Mouse (Mus musculus) forebrain, embryonic 11.5 days (tissue): ENCODE measurements around the gene Emc10. TPM values are rescaled to one million over a fixed set of nuclear protein-coding genes. Genes with fewer than 3 reads are reported as not detected.

Experiments used
- ATAC-seq: fragments of 200-750 bp; cut with Nextera tagmentation; replicated peaks from 2 replicates; pipeline ENCODE4 v1.8.0; 2017; ENCODE audit warnings: moderate TSS enrichment; ENCODE audit not compliant: low FRiP score
- DNase-seq: peaks from one replicate; pipeline ENCODE4 v3.0.0-alpha.2; 2017; ENCODE audit warnings: low spot score
- H3K27ac ChIP-seq: fragments of 300-500 bp; sonication (generic); 2 replicates; pipeline ENCODE4 v1.5.1; 2014; ENCODE audit warnings: low read depth, low read length
- H3K27me3 ChIP-seq: fragments of 300-500 bp; sonication (generic); 2 replicates; pipeline ENCODE4 v1.6.1; 2014; ENCODE audit warnings: mild to moderate bottlenecking, low read length, mixed read lengths; ENCODE audit not compliant: control insufficient read depth, insufficient read depth
- H3K36me3 ChIP-seq: fragments of 300-500 bp; sonication (generic); 2 replicates; pipeline ENCODE4 v1.6.1; 2014; ENCODE audit warnings: mild to moderate bottlenecking, low read length, moderate library complexity, mixed read lengths; ENCODE audit not compliant: control insufficient read depth, insufficient read depth
- H3K4me1 ChIP-seq: fragments of 300-500 bp; sonication (generic); replicated peaks from 2 replicates; pipeline ENCODE4 v1.6.1; 2014; ENCODE audit warnings: low read length, mixed read lengths; ENCODE audit not compliant: control insufficient read depth, insufficient read depth
- H3K4me2 ChIP-seq: fragments of 300-500 bp; sonication (generic); 2 replicates; pipeline ENCODE4 v1.6.1; 2014; ENCODE audit warnings: low read depth, mild to moderate bottlenecking, low read length, moderate library complexity, mixed read lengths; ENCODE audit not compliant: severe bottlenecking
- H3K4me3 ChIP-seq: fragments of 300-500 bp; sonication (generic); 2 replicates; pipeline ENCODE4 v1.5.1; 2014; ENCODE audit warnings: low read depth, low read length
- H3K9ac ChIP-seq: fragments of 300-500 bp; sonication (generic); 2 replicates; pipeline ENCODE4 v1.6.1; 2014; ENCODE audit warnings: low read length
- H3K9me3 ChIP-seq: fragments of 300-500 bp; sonication (generic); 2 replicates; pipeline ENCODE4 v1.6.1; 2016; ENCODE audit warnings: low read length, mixed read lengths; ENCODE audit not compliant: control insufficient read depth
- WGBS: fragments of 180-500 bp; shearing (Covaris S2); extraction: QIAGEN DNeasy Blood & Tissue Kit; methylation state at CpG from one replicate; pipeline ENCODE4 v1.1.7; 2014; 5-methylcytosine and 5-hydroxymethylcytosine counted together
- polyA plus RNA-seq: library from polyadenylated mRNA; unstranded; fragments of >200 nt; fragmentation: Nextera tagmentation; extraction: Ambion mirVana; gene quantifications from 2 replicates; pipeline ENCODE4 v1.2.1, GENCODE M21; 2014

Emc10 gene
- polyA plus RNA-seq: 115 and 124 TPM in 2 replicates

- Histone ChIP-seq H3K36me3 (peaks cover 4% of the 10 kb centered on the region; the same call in 1 of the 2 replicates), H3K27me3 (no peaks in the 10 kb centered on the region), H3K9ac (peak within 1 kb of the TSS; percentile 94), H3K4me2 (peak within 1 kb of the TSS; percentile 88), H3K4me3 (peak within 1 kb of the TSS; percentile 51), H3K9me3 (no peaks in the 10 kb centered on the region), H3K27ac (peak within 1 kb of the TSS; percentile 88), H3K4me1 (peaks cover 7% of the 10 kb centered on the region)
- DNase-seq (peak; percentile 99), ATAC-seq (peak; percentile 92)
- WGBS: under 1% methylated on average over 58 of the region's 58 CpGs
Observed at GRCm38 (mm10) chr7:44495992-44496770, at the start of gene Emc10, which contains the start of gene Fam71e1. TSS of gene Emc10 (minus strand) at chr7:44496529. TSS of gene Fam71e1 (plus strand) at chr7:44496581.

DNA sequence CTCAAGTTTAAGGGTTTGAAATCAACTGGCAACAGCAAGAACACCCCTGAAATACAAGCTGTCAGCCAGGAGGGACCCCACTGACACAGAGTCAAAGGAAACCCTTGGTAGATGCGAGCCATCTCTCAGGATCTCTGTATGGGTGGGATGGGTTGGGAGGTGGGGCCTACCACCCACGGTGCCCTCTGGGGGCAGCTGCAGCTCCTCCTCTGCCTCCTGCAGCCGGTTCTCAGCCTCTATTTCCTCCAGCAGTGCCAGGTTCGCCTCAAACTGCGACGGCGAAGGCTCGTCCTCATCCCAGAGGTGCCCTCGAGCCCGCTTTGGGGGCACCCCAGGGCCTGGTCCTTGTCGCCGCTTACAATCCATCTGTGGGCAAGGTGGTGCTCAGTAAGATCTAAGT is 46.7 kb upstream of the Emc10 start:
- H3K9me3 ChIP-seq: no peaks in the 10 kb centered on the region
- 84% methylated on average over 12 of the region's 12 CpGs for WGBS
- H3K4me3 ChIP-seq: no peak overlapping the region
- ATAC-seq: no peak
- peaks cover 9% of the 10 kb centered on the region for H3K4me1 ChIP-seq
- no peak overlapping the region for H3K9ac ChIP-seq
- H3K27ac ChIP-seq: no peak overlapping the region
- no peak overlapping the region for H3K4me2 ChIP-seq
- H3K36me3 ChIP-seq: peaks cover 3% of the 10 kb centered on the region; the same call in 1 of the 2 replicates
- H3K27me3 ChIP-seq: no peaks in the 10 kb centered on the region
- peak; percentile 44 for DNase-seq

GRCm38 (mm10) chr7:44542555-44542954 is 46.2 kb upstream of the Emc10 start:
- Histone ChIP-seq H3K36me3 (peaks cover 3% of the 10 kb centered on the region; the same call in 1 of the 2 replicates), H3K4me3 (no peak overlapping the region)
- WGBS: 97% methylated on average over 11 of the region's 11 CpGs

GRCm38 (mm10) chr7:44538756-44539624 is 42.7 kb upstream of the Emc10 start:
- DNase-seq (peak; percentile 54), ATAC-seq (no peak)
- Histone ChIP-seq H3K27ac (no peak overlapping the region), H3K9me3 (no peaks in the 10 kb centered on the region), H3K9ac (no peak overlapping the region), H3K4me2 (no peak overlapping the region), H3K4me1 (no peaks in the 10 kb centered on the region), H3K27me3 (no peaks in the 10 kb centered on the region), H3K36me3 (peaks cover 3% of the 10 kb centered on the region; the same call in 1 of the 2 replicates), H3K4me3 (no peak overlapping the region)
- WGBS: 91% methylated on average over 41 of the region's 41 CpGs

More at GRCm38 (mm10) chr7:44542555-44542954, 46.2 kb upstream of the Emc10 start:
- ATAC-seq: no peak
- H3K27ac ChIP-seq: no peak overlapping the region
- no peaks in the 10 kb centered on the region for H3K9me3 ChIP-seq
- no peak overlapping the region for H3K4me2 ChIP-seq
- no peak for DNase-seq
- H3K27me3 ChIP-seq: no peaks in the 10 kb centered on the region
- H3K4me1 ChIP-seq: peaks cover 4% of the 10 kb centered on the region; the same call in 1 of the 2 replicates
- no peak overlapping the region for H3K9ac ChIP-seq

DNA sequence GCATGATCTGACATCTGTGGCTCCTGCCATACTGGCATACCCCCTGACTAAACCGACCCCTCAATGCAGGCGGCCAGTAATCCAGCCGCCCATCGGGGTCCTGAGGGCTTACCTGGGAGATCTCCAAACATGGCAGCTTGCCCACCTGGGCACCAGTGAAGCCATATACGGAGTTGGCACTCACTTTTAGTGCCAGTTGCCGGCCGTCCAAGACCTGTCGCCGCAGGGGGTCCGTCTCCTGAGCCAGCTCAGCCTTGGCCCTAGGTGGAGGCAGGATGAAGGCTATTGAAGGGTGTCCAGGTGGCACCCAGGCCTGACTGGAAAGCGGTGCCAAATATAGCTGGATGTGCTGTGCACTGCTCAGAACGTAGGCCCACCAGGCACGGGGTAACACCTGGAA is 41.2 kb upstream of the Emc10 start:
- no peak overlapping the region for H3K4me2 ChIP-seq
- no peak overlapping the region for H3K27ac ChIP-seq
- no peaks in the 10 kb centered on the region for H3K9me3 ChIP-seq
- H3K4me1 ChIP-seq: no peaks in the 10 kb centered on the region
- H3K27me3 ChIP-seq: no peaks in the 10 kb centered on the region
- H3K4me3 ChIP-seq: no peak overlapping the region
- no peak overlapping the region for H3K9ac ChIP-seq
- DNase-seq (no peak), ATAC-seq (no peak)
- H3K36me3 ChIP-seq: peaks cover 13% of the 10 kb centered on the region
- WGBS: 94% methylated on average over 13 of the region's 13 CpGs

DNA sequence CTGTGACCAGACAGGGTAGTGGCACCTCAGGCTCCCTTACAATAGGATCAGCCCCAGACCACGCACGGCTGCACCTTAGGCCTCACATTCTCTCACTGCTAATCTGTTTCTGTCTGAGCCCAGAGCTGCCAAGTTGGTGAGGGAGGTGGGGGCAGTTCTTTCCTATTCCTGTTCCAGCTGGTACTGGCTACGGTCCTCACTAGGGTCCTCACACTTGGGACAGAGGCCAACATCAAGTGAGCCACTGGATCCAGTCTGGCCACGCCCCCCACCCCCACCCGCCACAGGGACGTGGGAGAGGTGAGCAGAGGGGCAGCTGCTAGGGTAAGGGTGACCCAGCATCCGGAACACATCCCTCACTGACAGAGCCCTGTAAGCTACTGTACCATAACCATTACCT is 40.7 kb upstream of the Emc10 start:
- Histone ChIP-seq H3K36me3 (peaks cover 13% of the 10 kb centered on the region), H3K9ac (no peak overlapping the region), H3K9me3 (no peaks in the 10 kb centered on the region), H3K4me3 (no peak overlapping the region), H3K27ac (no peak overlapping the region), H3K4me2 (no peak overlapping the region), H3K4me1 (no peaks in the 10 kb centered on the region), H3K27me3 (no peaks in the 10 kb centered on the region)
- 87% methylated on average over 7 of the region's 7 CpGs for WGBS
- ATAC-seq (no peak), DNase-seq (no peak)

- H3K4me3 ChIP-seq: no peak overlapping the region
- DNase-seq (no peak), ATAC-seq (no peak)
- H3K9ac ChIP-seq: no peak overlapping the region
- no peak overlapping the region for H3K4me2 ChIP-seq
- H3K27ac ChIP-seq: no peak overlapping the region
- peaks cover 12% of the 10 kb centered on the region for H3K36me3 ChIP-seq
- 95% methylated on average over 6 of the region's 6 CpGs for WGBS
- H3K27me3 ChIP-seq: no peaks in the 10 kb centered on the region
- H3K9me3 ChIP-seq: no peaks in the 10 kb centered on the region
- no peaks in the 10 kb centered on the region for H3K4me1 ChIP-seq
Observed at GRCm38 (mm10) chr7:44536590-44536968, 40.2 kb upstream of the Emc10 start.

GRCm38 (mm10) chr7:44535657-44536589 is 39.6 kb upstream of the Emc10 start:
- DNase-seq (no peak), ATAC-seq (no peak)
- Histone ChIP-seq H3K9ac (no peak overlapping the region), H3K36me3 (peaks cover 10% of the 10 kb centered on the region), H3K27ac (no peak overlapping the region), H3K9me3 (no peaks in the 10 kb centered on the region), H3K4me1 (no peaks in the 10 kb centered on the region), H3K4me3 (no peak overlapping the region), H3K27me3 (no peaks in the 10 kb centered on the region), H3K4me2 (no peak overlapping the region)
- 92% methylated on average over 27 of the region's 27 CpGs for WGBS
